In the genomic region with DNA sequence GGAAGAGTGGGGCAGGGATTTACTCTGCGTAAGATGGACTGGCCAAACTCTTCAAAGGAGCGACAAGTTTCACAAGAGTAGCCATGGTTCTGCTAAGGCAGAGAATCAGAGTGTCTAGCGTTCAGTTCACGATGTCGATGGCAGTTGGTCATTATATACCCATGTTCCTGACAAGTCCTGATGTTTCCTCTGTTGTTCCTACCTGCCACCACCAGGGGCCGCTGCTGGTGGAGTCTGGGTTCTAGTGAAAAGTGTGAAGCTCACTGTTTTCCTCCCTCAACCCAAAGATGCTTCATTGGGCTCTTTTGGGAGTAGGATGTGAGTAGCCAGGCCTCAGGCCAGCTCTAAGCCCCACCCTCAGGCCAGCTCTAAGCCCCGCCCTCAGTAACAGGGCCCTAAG, we compare ENCODE assay signal across 9 mouse cellular contexts. TPM values are rescaled to one million over a fixed set of nuclear protein-coding genes. Genes with fewer than 3 reads are reported as not detected.
DNase-seq lines count a peak whose midpoint lies in the region; ATAC-seq and TF ChIP-seq lines count a peak whose summit lies in the region.
"Had no signal": no experiment of that assay in that cellular context is flagged by ENCODE, and none has a peak within 500 bp of the region (broad histone marks: within the 10 kb centered on the region; RNA-seq: fewer than 3 reads in every experiment).

No protein-coding gene starts in this region.

- peak; percentile 27; the same call in 1 of the 2 replicates for TF ChIP-seq CTCF in forebrain, postnatal 0 days (IDR thresholded peaks at IDR 0.05; ENCODE audit: low read depth)

- H3K27ac ChIP-seq in forebrain, postnatal 0 days (ENCODE audit: low read depth, low read length), result no peak overlapping the region
- H3K27ac ChIP-seq in forebrain, embryonic 13.5 days, result no peak overlapping the region

- WGBS in forebrain, postnatal 0 days, result 63% methylated on average over 7 of the region's 7 CpGs
- WGBS in forebrain, embryonic 13.5 days, result 70% methylated on average over 7 of the region's 7 CpGs

- no peak overlapping the region for H3K4me3 ChIP-seq in forebrain, postnatal 0 days (ENCODE audit: low read depth, low read length)
- H3K4me3 ChIP-seq in forebrain, embryonic 13.5 days, result no peak overlapping the region

- no peak for ATAC-seq in forebrain, postnatal 0 days
- ATAC-seq in forebrain, embryonic 13.5 days, result no peak

- DNase-seq in forebrain, postnatal 0 days, result no peak
- DNase-seq in A20 (ENCODE audit: low read depth, low spot score), result peak; percentile 59
- peak; percentile 28 for DNase-seq in c-Kit-positive CD71-negative TER-119-negative erythroid progenitor cells, embryonic 14.5 days (ENCODE audit: low read depth)
- DNase-seq in naive thymus-derived CD4-positive, alpha-beta T cell, adult 2 months (ENCODE audit: low read depth), result peak; percentile 14
- no peak for DNase-seq in urinary bladder, postnatal 10 days (ENCODE audit: low spot score)
- no peak for DNase-seq in right cerebral cortex, postnatal 4 days
- no peak for DNase-seq in right cerebral cortex, adult 2 months (ENCODE audit: low spot score in 2 of 2)

- no peaks in the 10 kb centered on the region for H3K36me3 ChIP-seq in forebrain, postnatal 0 days (ENCODE audit: insufficient read depth)
- no peaks in the 10 kb centered on the region for H3K36me3 ChIP-seq in forebrain, embryonic 13.5 days (ENCODE audit: poor library complexity, severe bottlenecking)

- no peak overlapping the region for H3K4me2 ChIP-seq in forebrain, postnatal 0 days (ENCODE audit: low read depth)
- H3K4me2 ChIP-seq in forebrain, embryonic 13.5 days, result no peak overlapping the region

- H3K4me1 ChIP-seq in forebrain, postnatal 0 days (ENCODE audit: insufficient read depth), result no peaks in the 10 kb centered on the region
- no peaks in the 10 kb centered on the region for H3K4me1 ChIP-seq in forebrain, embryonic 13.5 days

- no peak overlapping the region for H3K9ac ChIP-seq in forebrain, postnatal 0 days
- H3K9ac ChIP-seq in forebrain, embryonic 13.5 days, result no peak overlapping the region

- no peaks in the 10 kb centered on the region for H3K27me3 ChIP-seq in forebrain, postnatal 0 days (ENCODE audit: insufficient read depth, low read length)
- 0 out of 2 replicates have a peak, but pooled peaks cover 4% of the 10 kb centered on the region for H3K27me3 ChIP-seq in forebrain, embryonic 13.5 days

- H3K9me3 ChIP-seq in forebrain, postnatal 0 days (ENCODE audit: low read length), result no peaks in the 10 kb centered on the region
- peaks cover 5% of the 10 kb centered on the region; the same call in 1 of the 2 replicates for H3K9me3 ChIP-seq in forebrain, embryonic 13.5 days (replicated peaks)

RNA-seq across cellular contexts. Expression of gene Pdgfra, which starts 33.3 kb away (rescaled TPM):
- 43.9 and 49.9 TPM in 2 replicates for total RNA-seq in forebrain, postnatal 0 days (2014; rRNA removed)
- 10.0 and 14.0 TPM in 2 replicates for polyA plus RNA-seq in forebrain, postnatal 0 days (2015; fragmentation: Nextera tagmentation; extraction: Ambion mirVana)
- 4.1 and 4.9 TPM in 2 replicates for polyA plus RNA-seq in forebrain, embryonic 13.5 days (2015; fragmentation: Nextera tagmentation; extraction: Ambion mirVana)

RNA-seq across cellular contexts. Expression of gene Gsx2, which starts 43.4 kb away (rescaled TPM):
- 1.5 TPM in 2 replicates for total RNA-seq in forebrain, postnatal 0 days (2014; rRNA removed)
- 1.5 and 1.7 TPM in 2 replicates for polyA plus RNA-seq in forebrain, postnatal 0 days (2015; fragmentation: Nextera tagmentation; extraction: Ambion mirVana)
- 11.7 and 14.0 TPM in 2 replicates for polyA plus RNA-seq in forebrain, embryonic 13.5 days (2015; fragmentation: Nextera tagmentation; extraction: Ambion mirVana)
- polyA plus RNA-seq: large intestine, adult 2 months had no signal

Comparison
In these comparisons a context has a peak if more than half of its experiments do, and no peak if none do; other contexts are left out.
1. DNase-seq: peak in A20 (single experiment), c-Kit-positive CD71-negative TER-119-negative erythroid progenitor cells, embryonic 14.5 days (single experiment) and naive thymus-derived CD4-positive, alpha-beta T cell, adult 2 months (single experiment); none in forebrain, postnatal 0 days (single experiment), urinary bladder, postnatal 10 days (single experiment), right cerebral cortex, postnatal 4 days (single experiment) and right cerebral cortex, adult 2 months (0 of 2).